Mouse (Mus musculus): ENCODE measurements around the gene Map2k2. TPM values are rescaled to one million over a fixed set of nuclear protein-coding genes. Genes with fewer than 3 reads are reported as not detected.

Gene Map2k2
- polyA plus RNA-seq (2012; rRNA removed): 167 and 173 TPM in 2 replicates

DNA sequence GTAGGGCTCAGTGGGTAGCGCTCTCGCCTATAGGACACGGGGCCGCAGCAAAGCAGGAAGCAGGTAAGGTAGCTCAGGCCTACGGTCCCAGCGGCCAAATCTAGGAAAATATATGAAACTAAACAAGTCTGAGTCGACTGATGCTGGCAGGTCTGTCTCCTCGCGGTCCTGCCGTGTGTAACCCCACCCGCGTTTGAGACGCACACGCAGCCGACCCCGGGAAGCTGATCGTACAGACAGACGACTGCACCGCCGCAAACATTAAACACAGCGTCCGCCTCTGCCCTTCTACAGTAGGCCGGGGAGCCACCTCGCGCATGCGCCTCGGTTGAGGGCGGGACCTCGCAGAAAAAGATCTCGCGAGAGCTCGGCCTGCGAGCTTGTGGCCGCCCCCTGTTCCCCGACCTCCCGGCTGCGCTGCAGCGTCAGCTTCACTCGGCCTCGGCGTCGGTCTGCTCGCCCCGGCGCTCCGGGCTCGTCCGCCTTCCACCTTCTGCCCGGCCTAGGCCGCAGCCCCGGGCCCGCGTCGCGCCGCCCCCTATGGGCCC, at the start of gene Map2k2:
Gene Map2k2, plus strand, starts transcription at position 351 of the 548 bp plus-strand sequence.

DNA sequence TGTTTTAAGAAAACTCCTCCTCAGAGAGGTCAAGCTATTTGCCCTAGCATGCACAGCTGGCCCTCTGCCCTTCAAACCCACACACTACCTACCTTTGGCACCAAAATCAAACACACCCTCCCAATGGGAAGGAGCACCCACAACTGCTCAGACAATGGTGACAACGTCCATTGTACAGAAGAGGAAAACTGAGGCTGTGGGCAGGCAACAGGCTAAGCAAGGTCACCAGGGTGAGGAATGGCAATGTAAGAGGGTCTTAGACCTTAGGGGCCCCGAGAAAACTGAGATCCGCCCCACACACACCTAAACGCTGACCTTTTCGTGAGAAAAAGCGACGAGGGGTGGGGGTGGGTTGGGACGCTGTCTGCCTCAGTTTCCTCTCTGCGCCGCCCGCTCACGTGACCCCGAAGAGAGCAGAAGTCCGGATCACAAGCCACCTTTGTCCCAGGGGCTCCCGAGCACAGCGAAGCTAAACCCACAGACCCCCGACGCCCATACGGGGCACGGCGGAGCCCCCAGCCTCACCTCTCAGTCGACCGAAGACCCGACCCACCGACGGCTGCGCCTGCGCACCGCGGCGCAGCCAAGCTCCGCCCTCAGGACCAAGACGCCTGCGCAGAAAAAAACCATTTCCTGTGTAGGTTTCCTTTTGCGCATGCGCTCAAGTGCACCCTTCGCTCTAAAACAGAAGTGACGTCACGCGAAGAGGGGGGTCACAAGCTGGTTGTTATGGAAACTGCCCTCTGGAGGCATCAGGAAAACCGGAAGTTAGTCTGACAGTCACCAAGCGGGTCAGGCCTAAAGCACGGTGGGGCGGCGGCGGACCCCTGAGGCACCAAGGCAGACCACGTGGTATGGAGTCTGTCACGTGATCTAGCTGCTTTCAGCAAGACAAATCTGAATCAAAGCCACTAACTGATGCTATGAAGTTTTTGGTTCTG, 45.8 kb upstream of the Map2k2 start, which contains the start of gene Sgta:
Gene Sgta, minus strand, starts transcription at position 579 of the 941 bp plus-strand sequence.

DNA sequence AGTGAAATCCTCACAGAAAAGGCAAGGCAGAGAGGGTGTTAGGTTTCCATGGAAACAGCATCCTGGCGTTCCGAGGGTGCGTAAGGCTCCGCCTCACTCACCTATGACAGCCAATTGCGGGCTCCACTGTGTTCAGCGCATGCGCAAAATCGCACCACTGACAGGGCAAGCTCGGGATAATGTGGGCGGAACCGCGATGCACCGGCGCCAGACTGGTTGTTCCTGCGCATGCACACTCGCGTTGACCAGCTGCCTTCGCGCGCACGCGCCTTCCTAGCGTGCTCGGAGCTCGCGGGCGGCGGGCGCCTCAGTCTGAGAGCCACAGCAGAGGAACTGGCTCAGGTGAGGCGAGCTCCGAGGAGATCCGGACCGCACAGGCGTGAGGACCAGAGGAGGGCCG, 35.9 kb upstream of the Map2k2 start, which contains the start of gene Thop1:
Gene Thop1, plus strand, starts transcription at position 200 of the 400 bp plus-strand sequence.

DNA sequence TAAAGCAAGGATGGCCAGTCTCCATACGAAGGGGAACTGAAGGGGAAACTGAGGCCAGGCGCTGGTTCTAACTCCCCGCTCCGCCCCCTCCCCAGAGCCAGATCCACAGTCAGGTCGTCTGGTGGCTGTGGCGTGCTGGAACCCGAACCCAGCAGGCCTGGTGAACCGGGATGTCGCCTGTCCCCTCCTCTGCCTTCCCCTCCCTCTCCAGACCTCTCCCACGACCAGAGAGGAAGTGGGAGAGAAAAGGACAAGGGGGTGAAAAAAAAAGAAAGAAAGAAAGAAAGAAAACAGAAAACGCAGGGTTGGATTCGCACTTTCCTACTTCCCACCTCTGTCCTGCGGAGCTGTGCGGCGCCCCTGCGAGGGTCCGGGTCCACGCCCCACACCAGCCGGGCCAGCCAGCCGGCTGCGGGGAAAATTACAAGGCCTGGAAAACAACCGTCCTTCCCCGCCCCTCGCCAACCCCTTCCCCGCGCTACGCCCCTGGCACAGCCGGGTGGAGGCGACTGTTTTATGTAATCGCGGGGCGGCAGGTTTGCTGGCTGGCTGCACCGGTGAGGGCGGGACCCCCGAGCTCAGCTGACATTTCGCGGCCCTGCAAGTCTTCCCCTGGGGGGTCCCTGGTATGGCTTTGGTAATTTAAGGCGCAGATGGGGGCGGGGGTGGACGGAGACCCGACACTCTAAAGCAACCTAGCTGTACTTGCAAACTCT, 29.4 kb downstream of the Map2k2 start, which contains the start of gene Zbtb7a:
Gene Zbtb7a, plus strand, starts transcription at position 255 of the 716 bp plus-strand sequence.

DNA sequence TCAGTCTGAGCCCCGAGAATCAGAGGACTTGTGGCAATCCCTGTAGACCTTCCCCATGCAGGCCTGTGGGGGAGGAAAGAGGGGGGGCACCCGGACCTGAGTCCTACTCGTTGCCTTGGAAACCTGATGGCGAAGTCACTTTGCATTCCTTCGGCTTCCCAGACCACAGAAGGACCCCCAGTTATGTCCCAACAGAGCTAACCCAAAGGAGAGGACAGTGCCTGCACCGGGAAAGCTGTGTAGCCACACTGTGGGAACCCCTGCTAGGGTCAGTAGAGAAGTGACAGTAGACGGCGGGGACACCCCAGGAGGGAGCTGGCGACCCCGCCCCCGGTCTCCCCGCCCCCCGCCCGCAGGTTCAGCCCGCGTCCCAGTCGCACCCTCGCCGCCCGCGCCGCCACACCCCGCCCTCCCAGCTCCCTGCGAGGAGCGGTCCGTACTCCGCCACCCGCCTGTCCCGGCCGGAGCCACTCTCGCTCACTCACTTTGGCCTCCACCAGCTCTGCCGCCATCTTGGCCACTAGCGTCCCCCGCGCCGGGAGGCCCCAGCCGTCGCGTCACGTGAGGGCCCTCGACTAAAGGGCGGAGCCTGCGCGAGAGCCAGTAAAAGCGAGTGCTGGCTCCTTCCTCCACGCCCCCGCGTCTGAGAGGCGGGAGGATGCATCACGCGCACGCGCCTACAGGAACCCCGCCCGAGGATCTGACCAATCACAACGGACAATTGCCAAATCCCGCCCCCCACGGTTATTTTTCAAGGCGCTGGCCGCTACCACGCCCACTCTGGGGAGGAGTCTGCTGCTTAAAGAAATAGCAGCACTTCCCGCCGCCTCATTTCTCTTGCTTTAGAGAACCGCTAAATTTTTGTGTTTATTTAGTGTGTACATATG, 61.7 kb downstream of the Map2k2 start, which contains the start of gene Pias4:
Gene Pias4, minus strand, starts transcription at position 724 of the 887 bp plus-strand sequence.

DNA sequence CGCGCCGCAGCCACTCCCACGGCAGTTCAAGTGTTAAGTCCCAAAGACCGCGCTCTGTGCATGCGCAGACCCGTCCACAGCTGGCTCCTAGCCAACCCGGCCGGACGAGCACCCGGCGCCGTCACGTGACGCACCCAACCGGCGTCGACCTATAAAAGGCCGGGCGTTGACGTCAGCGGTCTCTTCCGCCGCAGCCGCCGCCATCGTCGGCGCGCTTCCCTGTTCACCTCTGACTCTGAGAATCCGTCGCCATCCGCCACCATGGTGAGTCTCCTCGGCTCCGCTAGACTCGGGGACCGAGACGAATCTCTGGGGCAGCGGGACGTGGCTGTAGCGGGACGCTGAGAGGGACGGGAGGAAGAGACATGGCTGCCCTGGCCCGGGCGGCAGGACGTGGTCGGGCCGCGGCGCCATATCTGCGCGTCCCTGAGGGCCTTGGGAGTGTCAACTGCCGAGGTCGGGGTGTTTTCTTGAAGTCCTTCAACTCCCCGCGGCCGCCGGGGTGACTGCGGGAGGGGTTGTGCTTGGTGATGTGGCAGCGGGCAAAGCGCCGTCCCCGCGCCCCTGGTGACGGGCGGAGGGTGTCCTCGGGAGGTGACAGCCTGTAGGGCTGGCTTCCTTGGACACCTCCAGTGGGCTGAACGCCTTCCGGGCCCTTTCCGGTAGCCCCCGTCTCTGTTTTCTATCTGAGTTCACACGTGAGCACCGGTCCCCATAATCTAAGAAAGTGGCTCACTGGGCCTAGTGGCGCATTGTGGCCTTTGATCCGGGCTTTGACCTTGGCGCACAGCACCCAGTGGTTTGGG, 71.0 kb downstream of the Map2k2 start, which contains the start of gene Eef2:
Gene Eef2, plus strand, starts transcription at position 166 of the 806 bp plus-strand sequence.

DNA sequence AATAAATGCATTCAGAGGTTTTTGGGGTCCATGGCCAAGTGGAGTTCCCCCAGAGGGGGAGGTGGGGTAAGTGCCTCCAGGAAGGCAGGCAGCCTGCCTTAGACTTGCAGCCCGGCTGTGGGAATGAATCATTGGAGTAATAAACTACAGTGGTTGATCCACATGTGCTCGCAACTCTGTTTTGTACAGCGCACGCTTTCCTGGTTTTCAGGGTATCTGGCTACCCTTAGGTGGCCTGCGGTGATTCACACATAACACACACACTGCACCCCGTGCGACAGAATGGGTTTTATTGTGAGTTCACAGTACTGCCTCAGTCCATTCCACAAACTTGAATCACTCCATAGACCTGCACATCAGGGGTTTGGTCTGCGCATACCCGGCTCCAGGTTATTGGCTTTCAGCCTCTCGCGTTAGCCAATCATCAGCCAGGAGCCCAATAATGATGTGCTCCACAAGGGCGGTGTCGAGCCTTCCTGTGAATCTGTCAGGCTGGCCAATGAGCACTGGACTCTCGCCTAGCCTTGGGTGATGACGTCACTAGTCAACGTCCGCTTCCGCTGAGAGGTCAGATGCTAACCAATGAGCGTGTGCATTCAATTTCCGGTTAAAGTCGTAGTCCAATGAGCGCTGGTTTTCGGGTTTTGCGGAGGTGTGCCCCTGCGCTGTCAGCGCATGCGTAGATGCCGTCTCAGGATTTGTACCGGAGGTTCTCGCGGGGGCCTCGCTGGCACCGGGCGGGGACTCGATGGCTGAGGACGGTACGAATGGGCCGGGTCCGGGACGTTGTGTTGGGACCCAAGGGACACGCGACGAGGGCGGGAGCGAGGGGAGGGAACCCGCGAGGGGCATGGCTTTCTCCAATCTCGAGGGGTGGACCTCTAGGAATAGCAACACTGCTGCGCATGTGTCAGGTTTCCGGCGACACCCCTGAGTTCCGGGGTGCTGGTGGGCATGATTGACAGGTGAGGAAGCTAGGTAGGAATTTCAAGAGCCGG, 76.9 kb downstream of the Map2k2 start, which contains the start of gene Dapk3:
Gene Dapk3, plus strand, starts transcription at position 670 of the 998 bp plus-strand sequence.

Other genes starting within 250 kb of the Map2k2 start
- 0.01 and 0.02 TPM in 2 replicates for gene Tmprss9, start 234.1 kb upstream of the Map2k2 start, polyA plus RNA-seq (2012; rRNA removed)
- gene Timm13, start 204.9 kb upstream of the Map2k2 start, polyA plus RNA-seq (2012; rRNA removed): 199 and 235 TPM in 2 replicates
- gene Lmnb2, start 187.7 kb upstream of the Map2k2 start, polyA plus RNA-seq (2012; rRNA removed): 69.6 and 106 TPM in 2 replicates
- 12.2 and 15.1 TPM in 2 replicates for gene Gadd45b, start 175.8 kb upstream of the Map2k2 start, polyA plus RNA-seq (2012; rRNA removed)
- gene Gng7, start 91.0 kb upstream of the Map2k2 start, polyA plus RNA-seq (2012; rRNA removed): 3.4 and 5.5 TPM in 2 replicates
- 5.8 and 6.1 TPM in 2 replicates for gene Diras1, start 80.3 kb upstream of the Map2k2 start, polyA plus RNA-seq (2012; rRNA removed)
- gene Slc39a3, start 68.5 kb upstream of the Map2k2 start, polyA plus RNA-seq (2012; rRNA removed): 26.5 and 35.6 TPM in 2 replicates
- 168 and 193 TPM in 2 replicates for gene Sgta, start 45.7 kb upstream of the Map2k2 start, polyA plus RNA-seq (2012; rRNA removed)
- 62.7 and 69.0 TPM in 2 replicates for gene Thop1, start 35.9 kb upstream of the Map2k2 start, polyA plus RNA-seq (2012; rRNA removed)
- gene Creb3l3, start 7.0 kb upstream of the Map2k2 start, polyA plus RNA-seq (2012; rRNA removed): 0.52 and 0.73 TPM in 2 replicates
- 12.7 and 17.8 TPM in 2 replicates for gene Zbtb7a, start 29.3 kb downstream of the Map2k2 start, polyA plus RNA-seq (2012; rRNA removed)
- 39.5 and 41.3 TPM in 2 replicates for gene Pias4, start 62.0 kb downstream of the Map2k2 start, polyA plus RNA-seq (2012; rRNA removed)
- 1,158 and 1,360 TPM in 2 replicates for gene Eef2, start 70.7 kb downstream of the Map2k2 start, polyA plus RNA-seq (2012; rRNA removed)
- gene Dapk3, start 77.1 kb downstream of the Map2k2 start, polyA plus RNA-seq (2012; rRNA removed): 63.2 and 71.7 TPM in 2 replicates
- gene 4930442H23Rik, start 77.9 kb downstream of the Map2k2 start, polyA plus RNA-seq (2012; rRNA removed): not detected in 2 replicates
- 0.02 and 0.04 TPM in 2 replicates for gene Nmrk2, start 96.1 kb downstream of the Map2k2 start, polyA plus RNA-seq (2012; rRNA removed)
- 25.0 and 36.7 TPM in 2 replicates for gene Atcay, start 124.9 kb downstream of the Map2k2 start, polyA plus RNA-seq (2012; rRNA removed)
- gene Zfr2, start 127.2 kb downstream of the Map2k2 start, polyA plus RNA-seq (2012; rRNA removed): 16.3 and 16.6 TPM in 2 replicates
- gene Matk, start 147.0 kb downstream of the Map2k2 start, polyA plus RNA-seq (2012; rRNA removed): 4.0 and 4.3 TPM in 2 replicates
- gene Mrpl54, start 161.0 kb downstream of the Map2k2 start, polyA plus RNA-seq (2012; rRNA removed): 91.5 and 109 TPM in 2 replicates
- gene Apba3, start 161.0 kb downstream of the Map2k2 start, polyA plus RNA-seq (2012; rRNA removed): 25.6 and 44.9 TPM in 2 replicates
- 2.6 and 4.2 TPM in 2 replicates for gene Tjp3, start 185.7 kb downstream of the Map2k2 start, polyA plus RNA-seq (2012; rRNA removed)
- gene Pip5k1c, start 187.0 kb downstream of the Map2k2 start, polyA plus RNA-seq (2012; rRNA removed): 84.4 and 91.7 TPM in 2 replicates
- 50.3 and 63.1 TPM in 2 replicates for gene Cactin, start 215.2 kb downstream of the Map2k2 start, polyA plus RNA-seq (2012; rRNA removed)
- 2.4 and 3.1 TPM in 2 replicates for gene Tbxa2r, start 222.8 kb downstream of the Map2k2 start, polyA plus RNA-seq (2012; rRNA removed)
- gene Gipc3, start 237.4 kb downstream of the Map2k2 start, polyA plus RNA-seq (2012; rRNA removed): 0.04 and 0.06 TPM in 2 replicates
- 116 and 139 TPM in 2 replicates for gene Hmg20b, start 244.6 kb downstream of the Map2k2 start, polyA plus RNA-seq (2012; rRNA removed)

All from central nervous system, embryonic 11.5 days (tissue).